Mouse (Mus musculus) CH12.LX (cell line): ENCODE data around the gene Creb3l2.

Experiments
- CTCF ChIP-seq, 2 experiments: IDR thresholded peaks in 1 of 2; conservative IDR thresholded peaks in 1 of 2; 2 replicates each; pipeline ENCODE4 v1.5.1; 2011 to 2012; ENCODE audit warnings: low read depth in 2 of 2, low read length in 2 of 2, improper control_type of control experiment in 1 of 2, inconsistent platforms in 1 of 2, mild to moderate bottlenecking in 1 of 2, moderate library complexity in 1 of 2
- ELF1 ChIP-seq: IDR thresholded peaks from 2 replicates; pipeline ENCODE4 v1.6.1; 2014; ENCODE audit warnings: low read depth, mild to moderate bottlenecking, inconsistent platforms, low read length, improper control_type of control experiment
- NRF1 ChIP-seq: IDR thresholded peaks from 2 replicates; pipeline ENCODE4 v1.6.1; 2014; ENCODE audit warnings: low read depth, mild to moderate bottlenecking, inconsistent platforms, low read length, improper control_type of control experiment, moderate library complexity
- POLR2A ChIP-seq: IDR thresholded peaks from 2 replicates; pipeline ENCODE4 v1.6.1; 2011; ENCODE audit warnings: low read depth, mild to moderate bottlenecking, improper control_type of control experiment, low read length
- ZNF384 ChIP-seq: IDR thresholded peaks from 2 replicates; pipeline ENCODE4 v1.6.1; 2012; ENCODE audit warnings: low read depth, low read length, improper control_type of control experiment, inconsistent platforms

DNA sequence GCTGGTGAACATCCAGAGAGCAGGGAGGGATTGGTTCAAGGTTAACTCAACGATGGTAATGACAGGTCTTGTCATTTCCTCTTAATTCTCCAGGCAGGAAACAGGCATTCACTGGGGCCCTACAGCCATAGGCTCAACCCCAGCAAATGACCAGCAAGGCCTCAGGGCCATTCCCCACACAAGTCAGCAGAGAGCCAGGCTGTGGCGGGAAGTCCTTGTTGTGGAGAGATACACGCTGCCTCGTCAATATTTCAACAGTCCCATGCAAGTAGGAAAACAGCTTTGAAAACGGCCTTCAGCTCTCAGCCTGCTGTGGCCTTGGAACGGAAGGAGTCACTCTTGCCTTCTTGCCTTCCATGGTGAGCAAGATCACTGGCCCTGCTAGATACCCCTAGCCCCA is 6.6 kb downstream of the Creb3l2 start:
- TF ChIP-seq CTCF (conservative IDR thresholded peaks at IDR 0.05 in 1 of 2, IDR thresholded peaks at IDR 0.05 in 1 of 2; ENCODE audit: low read depth in 2 of 2, low read length in 2 of 2) (no peak), ELF1 (no peak), POLR2A (no peak), NRF1 (no peak), ZNF384 (no peak)
